Mouse (Mus musculus) cerebellum, adult 8-10 months (tissue): ENCODE results near the gene Agap1.
A peak's percentile ranks its signal among the peaks of the same experiment; 100 is the strongest.

ENCODE experiments used
- DNase-seq: peaks from one replicate; pipeline ENCODE4 v3.0.0; 2022

Agap1 gene

DNA sequence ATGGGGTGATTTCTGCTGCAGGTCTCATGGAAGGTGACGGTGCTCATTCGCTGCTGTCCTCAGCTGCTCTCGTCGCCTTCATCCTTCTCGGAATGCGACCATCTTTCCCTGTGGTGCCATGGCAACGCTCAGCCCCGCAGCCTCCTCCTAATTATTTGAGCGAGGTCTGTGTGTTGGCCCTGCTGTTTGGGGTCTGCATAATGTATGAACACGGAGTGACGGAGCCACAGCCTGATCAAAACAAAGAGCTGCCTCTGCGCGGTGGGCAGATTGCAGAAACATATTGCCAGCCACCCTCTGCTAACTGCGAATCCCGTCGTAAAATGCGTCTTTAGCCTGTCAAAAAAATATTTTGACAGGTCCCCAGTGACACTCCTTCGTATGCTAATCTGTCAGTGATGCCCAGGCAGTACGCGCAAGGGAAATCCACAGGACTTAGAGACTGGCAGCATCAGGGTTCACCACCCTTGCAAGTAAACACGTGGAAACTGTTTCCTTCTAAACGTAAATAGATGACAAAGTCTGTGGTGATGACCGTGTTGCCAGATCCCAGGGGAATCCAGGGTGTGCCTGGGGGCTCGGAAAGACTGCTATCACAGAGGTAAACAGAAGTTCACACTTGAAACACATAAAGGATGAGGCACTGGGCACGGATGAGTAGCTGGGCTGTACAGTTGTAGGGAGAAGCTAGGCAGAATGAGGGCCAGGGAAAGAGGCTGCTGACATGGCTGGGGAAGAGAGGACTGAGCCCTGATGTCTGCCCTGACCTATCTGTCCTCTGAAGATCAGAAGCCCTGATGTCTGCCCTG lies 95.7 kb downstream of the Agap1 start:
- DNase-seq, result no peak

DNA sequence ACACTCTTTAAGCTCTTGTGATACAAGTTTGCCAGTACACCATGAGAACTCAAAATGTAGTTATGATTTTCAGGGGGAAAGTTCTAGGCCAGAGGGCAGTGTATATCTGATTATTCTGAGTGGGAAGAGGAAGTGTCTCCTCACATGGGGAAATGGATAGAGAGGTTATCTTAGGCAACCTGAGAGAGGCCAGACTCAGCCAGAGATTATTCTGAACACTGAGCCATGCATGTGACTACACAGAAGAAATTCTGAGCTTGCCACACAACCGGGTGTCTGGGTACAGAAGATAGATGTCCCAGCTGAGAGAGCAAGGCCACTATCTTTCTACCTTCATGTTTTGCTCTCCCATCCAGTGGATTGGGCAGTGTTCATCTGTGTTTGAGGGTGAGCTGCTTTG lies 97.9 kb downstream of the Agap1 start:
- no peak for DNase-seq

DNA sequence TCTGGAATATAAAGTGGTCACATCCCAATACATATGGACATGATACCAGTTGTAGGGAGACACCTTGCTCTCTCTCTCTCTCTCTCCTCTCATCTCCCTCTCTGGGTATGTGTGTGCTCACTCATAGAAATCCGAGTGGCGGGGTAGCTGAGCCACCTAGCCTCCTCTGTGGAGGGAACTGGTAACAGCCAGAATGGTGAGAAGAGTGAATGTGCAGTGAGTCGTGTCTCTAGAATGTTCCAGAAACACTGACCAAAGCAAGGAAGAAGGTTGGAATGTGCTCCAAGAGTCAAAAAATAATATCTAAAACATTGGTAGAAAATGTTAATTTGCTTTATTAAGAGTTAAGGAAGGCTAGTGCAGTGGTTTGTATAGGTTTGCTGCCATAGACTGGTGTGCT lies 99.2 kb downstream of the Agap1 start:
- no peak for DNase-seq

DNA sequence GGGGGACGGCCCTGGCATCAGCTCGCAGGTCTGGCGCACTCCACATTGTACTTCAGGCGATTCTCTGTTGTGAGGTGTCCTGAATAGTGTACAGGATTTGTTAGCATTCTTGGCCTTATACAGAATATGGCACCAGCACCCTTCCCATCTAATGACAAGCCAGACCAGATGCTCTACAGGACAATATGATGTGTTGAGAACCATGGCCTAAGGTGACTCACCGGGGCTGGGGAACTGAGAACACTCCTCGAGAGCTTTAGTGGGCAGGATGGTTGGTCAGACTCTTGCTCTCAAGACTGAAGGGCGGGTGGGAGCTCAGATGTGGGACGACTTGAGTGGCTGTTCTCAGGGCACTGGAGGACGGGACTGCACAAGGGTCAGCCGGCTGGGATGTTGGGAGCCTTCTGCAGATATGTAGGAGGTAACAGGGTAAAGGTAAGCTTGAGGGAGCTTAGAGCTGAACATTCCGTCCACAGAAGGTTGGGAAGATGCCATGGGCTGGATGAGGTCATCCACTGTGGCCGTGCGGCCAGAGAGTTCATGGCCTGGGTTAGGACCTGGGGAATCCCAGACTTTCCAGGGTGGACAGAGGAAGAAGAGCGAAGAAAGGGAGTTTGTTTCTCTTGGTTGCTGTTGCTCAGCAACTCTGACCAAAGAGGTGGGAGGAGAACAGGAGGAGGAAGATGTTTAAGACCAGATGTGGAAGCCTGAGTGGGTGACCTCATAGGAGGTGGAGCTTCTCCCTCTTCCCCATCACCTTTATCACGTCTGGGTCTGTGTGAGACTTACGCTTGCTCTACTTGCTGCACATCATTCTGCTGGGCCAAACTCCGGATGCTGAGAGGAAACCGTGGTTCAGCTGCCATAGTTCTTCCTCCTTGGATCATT lies 100.6 kb downstream of the Agap1 start:
- DNase-seq, result no peak

DNA sequence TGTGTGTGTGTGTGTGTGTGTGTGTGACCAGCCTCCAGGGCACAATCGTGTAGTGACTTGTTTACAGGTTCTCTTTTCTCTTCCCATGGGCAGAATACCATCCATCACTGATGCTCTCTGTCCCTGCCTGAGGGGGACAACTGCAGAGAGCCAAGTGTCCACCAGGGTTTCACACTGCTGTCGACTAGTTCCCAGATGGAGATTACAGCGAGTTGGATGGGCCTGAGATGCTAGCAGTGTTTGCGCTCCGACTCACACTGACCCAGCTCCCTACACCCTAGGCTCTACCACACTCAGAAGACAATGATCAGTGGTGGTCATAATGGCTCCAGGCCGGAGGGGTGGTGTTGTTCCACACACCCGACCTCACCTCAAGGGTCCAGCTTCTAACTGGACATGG lies 101.4 kb downstream of the Agap1 start:
- DNase-seq, result no peak

DNA sequence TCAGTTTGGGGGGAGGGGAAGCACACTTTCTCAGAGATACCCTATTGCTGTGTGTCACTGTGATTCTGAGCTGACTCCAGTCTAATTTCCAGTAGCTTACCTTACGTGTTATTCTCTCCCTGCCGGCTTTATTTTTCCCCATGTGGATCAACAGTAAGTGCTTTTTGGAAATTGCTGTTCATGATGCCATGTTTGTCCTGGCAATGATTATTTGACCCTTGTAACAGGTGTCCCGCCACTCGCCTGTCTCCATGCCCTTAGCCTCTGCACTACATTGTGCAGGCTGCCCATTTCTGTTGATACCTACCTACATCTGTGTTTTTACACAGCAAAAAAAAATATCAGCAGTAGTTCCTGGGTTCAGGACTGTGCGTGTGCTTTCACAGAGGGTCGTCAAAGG lies 102.8 kb downstream of the Agap1 start:
- no peak for DNase-seq

DNA sequence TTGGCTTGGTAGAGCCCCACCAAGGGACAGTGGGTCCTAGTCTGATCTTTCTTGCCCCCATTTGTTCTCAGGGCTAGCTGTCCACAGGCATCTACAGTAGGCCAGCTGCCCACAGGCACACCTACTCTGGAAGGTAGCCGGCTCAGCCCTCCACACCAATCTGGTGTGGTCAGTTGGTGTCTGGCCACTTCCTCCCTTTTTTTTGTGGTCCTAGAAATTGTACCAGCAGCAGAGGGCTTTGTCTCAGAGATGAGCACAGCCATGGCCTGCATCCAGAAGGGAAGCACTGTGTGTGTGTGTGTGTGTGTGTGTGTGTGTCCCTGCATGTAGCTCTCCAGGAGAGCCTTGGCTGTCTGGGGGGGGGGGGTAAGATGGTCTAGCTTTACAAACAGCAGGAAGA lies 103.5 kb downstream of the Agap1 start:
- no peak for DNase-seq

DNA sequence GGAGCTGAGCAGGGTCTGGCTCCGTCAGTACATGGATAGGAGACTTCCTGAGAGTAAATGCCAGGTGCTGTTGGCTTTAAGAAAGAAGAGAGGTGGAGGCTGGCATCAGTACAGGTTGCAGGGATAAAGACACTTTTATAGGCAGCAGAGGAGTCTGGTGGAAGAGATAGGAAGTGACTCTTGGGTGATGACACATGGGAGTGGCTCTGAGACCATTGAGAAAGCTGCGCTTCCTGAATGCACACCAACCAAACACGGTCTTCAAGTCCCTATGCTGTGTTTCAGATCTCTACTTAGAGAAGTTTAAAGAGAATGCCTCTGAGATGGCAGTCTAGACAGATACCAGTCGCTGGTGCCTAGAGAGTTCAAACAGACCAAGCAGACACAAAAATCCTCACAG lies 108.8 kb downstream of the Agap1 start:
- DNase-seq, result no peak

DNA sequence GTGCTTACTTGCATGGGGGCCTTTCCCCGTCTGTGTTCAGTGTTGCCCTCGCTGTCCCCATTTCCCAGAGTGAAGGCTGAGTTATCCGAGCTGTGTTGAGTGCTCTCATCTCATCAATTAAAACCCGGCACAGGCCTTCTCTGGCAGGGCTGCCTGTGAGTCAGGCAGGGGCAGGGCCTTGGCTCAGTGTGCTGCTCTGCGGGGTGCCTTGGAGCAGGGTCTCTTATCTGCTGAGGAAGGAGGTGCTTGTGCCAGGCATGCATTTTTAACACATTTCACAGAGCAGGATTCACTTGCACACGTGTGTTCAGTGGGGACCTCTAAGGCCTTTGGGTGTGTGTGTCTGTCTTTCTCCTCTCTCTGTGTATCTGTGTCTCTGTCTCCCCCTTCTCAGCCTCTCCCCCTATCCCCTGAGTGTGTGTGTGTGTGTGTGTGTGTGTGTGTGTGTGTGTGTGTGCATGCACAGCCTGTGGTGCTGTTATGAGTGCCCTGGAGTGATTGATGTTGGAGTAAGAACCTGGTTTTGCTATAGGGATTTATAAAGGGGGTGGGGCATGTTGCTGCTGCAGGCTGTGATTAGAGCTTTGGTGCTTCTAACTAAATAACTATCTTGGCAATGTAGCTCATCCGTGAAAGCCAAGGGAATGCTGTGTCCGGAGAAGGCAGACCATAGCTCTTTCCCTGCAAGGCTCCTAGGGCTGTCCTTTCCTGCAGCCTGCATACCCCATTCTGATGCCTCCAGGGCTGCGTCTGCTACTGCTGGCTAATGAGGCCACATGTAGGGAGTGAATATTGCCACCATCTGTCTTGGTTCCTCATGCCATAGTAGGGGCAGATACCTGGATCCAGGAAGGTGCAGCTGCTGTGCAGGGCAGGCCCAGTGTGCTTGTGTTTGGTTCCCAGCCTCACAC lies 112.2 kb downstream of the Agap1 start:
- peak; percentile 47 for DNase-seq

DNA sequence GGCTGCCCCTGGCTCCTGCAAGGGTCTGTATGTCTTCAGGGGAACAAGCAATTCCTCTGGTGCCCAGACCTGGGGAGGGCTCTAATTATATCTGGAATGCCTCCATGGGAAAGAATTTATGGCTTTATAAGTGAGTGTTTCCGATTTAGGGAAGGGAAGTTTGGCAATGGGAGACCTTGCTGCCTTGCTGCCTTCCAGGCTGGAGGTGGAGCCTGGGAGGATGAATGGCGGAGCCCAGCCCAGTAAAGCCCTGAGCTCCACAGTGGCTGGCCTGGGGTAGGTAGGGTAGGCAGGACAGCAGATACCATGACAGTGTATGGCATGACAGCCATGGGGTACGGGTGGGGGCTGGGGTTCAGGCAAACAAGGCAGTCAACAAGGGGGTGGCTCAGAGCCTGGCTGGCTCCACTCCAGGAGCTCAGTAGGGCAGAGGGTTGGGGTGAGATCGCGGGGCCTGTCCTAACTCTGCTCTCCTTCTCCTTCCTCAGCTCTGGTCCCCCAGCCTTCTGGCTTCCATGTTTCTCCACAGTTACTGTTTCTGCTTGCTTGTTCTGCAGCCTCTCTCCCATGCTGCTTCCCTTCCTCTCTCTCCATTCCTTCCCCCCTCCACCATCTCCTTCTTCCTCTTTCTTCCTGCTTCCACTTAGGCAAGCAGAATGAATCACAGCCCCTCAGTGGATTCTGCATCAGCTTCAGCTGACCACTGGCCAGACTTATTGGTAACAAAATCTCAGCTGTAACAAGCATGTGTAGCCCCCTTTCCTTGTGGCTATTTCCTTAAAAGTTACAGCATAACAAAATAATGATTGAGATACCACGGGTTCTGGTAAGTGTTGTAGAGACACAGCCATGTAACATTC lies 114.2 kb downstream of the Agap1 start:
- no peak for DNase-seq

DNA sequence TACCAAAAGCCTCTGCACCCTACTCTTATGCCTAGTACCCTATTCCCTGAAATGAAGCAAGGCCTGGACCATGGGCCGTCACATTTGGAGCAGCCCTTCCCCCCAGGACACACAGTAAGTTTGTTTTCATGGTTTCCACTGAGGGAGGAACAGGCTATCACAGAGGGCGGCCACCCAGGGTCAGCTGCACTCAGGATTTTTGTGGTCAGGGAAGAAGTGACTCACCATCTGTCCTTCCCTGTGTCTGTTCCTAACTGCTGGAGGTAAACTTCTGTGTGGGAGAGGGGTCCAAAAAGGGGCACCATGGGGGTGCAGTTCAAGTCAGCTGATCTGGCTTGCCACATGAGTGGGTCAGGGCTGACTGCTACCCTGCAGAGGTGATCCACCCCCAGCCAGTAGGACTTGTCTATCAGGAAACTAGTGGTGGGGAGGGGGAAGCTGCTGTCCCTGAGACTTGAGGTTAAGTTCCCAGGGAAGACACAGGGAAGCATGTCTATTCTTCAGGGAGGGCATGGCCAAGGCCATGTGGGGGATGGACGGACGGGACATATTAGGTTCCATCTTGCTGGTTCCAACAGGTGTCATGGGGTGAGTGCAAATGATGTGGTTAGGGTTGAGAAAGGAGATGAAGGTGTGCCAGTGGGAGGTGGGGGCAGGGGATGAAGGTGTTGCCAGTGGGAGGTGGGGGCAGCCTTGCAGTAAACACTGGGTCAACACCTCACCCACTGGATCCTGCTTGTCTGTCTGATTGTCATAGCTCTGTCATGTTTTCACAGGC lies 116.1 kb downstream of the Agap1 start:
- DNase-seq, result no peak

DNA sequence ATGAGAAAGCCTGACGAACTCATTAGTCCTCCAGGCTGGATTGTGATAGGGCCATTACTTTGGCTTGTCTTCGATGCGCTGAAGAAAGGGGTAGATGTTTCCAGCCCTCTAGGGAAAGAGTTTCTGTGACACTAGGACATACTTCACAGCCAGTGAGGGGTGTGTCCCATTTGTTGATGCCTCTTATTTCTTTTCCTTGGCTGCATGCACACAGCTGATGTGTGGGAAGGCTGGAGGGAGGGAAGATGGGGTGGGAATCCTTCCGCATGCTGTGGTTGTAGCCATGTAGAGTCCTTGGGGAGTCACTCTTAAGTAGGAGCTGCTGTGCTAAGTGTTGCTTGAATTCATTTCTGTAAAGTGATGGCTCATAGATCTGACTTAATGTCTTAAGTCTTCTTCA lies 118.9 kb downstream of the Agap1 start:
- DNase-seq, result no peak

DNA sequence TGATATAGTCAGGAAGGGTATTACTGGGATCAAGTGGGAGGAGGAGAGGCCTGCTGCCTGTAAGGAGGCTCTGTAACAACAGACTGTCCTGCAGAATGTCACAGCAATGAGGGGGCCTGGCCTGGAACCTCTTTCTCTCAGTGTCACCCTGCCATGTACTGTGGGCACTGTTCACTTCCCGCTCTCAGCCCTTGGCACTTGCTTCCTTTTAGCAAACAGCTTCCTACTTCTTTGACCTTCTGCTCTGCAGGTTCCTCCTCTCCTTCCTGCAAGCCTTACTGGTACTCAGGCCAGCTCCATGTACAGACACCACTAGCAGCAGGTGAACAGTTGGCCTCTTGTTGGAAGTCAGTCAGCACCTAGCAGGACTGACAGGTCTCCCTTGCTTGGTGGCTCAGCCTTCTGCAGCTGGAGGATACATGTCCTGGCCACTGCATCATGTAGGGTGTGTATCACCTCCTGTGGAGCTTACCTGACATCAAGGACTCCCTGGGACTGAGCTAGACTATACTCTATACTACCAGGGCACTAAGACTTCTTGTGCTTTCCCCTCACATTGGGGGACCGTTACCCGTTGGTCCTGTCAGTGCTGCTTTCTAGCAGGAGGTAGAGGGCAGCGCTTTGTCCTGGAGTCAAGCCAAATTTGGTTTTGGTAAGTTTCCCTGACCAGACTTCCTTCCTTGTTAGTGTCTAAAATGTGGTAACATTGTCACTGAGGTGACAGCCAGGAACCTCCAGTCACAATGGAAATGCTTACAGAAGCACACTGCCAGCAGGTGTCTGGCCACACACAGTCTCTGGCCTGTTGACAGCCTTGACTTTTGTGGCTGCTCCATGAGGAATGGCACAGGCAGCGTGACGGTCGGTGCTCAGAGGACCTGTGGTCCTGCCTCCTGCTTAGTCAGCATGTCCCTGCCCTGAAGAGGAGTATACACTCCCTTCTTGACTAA lies 120.6 kb downstream of the Agap1 start:
- peak; percentile 51 for DNase-seq

DNA sequence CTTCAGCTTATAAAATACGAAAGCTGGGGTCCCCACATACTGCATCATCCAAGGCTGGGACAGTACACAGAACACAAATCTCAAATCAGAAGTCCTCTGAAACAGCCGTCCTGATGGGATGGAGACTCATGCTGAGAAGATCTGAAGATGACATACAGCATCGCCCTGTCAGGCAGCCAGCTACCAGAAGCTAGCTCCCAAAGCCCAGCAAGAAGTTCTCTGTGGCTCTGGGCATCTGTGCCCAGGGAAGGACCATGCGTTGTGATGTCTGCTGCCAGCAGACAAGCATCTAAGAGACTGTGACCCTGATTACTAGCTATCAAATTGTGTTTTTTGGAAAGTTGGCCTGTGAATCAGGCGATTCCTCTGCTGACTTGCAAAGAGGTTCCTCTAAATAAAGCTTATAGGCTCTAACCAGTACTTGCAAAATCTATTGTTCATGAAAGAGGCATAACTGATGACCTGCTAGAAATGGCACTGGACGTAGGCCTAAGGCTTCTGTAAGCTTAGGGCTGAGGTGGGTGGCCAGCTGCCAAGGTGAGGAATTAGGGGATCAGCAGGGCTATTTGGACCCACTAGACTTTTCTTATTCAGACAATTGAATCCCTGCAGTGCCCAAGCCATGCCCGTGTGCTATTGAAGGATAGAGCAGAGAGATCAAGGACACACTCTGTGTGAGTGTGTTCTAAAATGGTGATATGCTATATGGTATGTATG lies 121.7 kb downstream of the Agap1 start:
- no peak for DNase-seq

DNA sequence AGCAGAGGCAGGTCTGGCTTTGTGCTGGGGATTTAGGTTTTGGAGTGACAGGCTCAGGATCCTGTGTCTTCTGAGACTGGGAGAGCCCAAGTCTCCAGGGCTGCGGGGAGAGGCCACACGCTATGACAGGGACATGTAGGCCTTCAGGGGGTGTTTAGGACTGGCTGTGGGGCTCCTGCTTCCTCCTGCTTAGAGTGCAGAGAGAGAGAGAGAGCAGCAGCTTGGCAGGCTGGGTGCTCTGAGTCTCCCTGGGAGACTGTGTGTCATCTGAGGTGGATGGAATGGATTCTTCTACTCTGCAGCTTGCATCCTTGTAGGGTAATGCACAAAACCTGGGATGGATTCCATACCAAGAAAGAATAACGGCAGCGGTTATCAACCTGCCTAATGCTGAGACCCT lies 122.4 kb downstream of the Agap1 start:
- peak; percentile 69 for DNase-seq

DNA sequence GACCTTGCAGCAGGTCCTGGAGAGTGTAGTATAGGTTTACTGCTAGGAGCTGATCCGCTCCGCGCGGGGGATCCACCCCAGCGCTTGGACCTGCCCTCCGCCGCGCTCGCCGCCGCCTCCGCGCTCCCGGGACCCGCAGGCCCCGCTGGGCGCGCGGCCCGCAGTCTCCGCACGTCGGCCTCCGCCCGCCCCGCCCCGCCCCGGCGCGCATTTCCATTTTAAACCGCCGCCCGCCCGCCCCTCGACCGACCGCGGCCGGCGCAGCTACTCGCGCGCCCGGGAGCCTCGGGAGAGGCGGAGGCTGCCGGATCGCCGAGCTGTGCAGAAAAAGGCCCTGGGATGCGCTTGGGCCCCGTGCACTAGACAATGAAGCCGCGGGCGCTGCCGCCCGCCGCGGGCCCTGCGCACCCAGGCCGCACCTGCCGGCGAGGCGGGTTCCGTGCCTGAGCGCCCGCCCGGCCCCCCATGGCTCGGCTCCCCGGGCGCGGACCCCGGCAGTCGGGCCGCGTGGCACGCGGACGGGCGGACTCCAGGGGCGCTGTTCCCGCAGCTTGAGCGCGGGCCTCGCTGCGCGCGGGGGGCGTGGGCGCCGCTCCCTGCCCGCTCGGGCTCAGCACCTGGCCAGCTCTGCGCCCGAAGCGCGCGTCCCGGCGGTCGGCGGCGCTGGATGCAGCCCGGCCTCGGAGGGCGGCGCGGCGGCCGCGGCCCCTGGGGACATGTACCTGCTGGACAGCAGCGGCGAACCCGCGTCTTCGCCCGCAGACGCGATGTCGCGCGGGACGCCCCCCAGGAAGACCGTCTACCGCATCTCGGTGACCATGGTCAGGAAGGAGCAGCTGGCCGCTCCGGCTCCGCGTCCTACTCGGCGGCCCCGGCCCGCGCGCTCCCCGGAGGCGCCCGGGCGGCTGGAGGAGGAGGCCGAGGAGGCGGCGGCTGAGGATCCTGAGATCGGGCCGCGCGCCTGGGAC lies 125.7 kb downstream of the Agap1 start:
- DNase-seq, result peak; percentile 85

DNA sequence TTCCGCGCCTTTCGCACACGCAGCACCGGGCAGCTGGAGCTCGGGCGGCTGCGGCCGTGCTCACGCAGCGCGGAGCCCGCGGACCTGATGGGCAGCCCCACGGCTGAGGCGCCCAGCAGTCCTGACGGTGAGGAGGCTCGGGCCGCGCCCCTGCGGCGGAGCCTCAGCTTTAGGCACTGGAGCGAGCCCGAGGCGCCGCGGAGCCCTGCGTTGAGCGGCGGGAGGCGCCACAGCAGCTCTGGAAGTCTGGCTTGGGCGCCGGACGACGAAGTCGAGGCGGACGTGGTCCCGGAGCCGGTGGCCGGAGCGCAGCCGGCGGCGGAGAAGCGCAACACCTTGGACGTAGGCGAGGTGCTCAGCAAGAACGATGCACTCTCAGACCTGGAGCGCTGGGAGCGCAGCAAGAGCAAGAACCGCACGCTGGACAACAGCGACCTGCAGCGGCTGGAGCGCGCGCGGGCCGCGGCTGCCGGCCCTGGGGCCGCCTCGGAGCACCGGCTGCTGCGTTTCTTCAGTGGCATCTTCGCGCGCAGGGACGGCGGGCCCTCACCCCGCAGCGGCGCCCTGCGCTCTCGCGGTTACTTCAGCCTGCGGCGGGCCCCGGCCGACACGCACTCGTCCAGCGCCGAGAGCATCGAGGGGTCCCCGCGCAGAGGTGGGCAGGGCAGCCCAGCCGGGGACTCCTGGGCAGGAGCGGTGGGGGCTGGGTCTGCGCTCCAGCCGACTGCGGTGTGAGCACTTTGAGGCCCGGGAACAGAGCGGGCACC lies 126.6 kb downstream of the Agap1 start:
- peak; percentile 62 for DNase-seq
